Mouse (Mus musculus) erythroblast, adult 5-6 weeks (primary cell): ENCODE results near the gene Fgf15. TPM values are rescaled to one million over a fixed set of nuclear protein-coding genes. Genes with fewer than 3 reads are reported as not detected.

Experiments used
- ATAC-seq: replicated peaks from 2 replicates; pipeline ENCODE4 v1.8.0; 2016; ENCODE audit warnings: moderate number of reproducible peaks, mild to moderate bottlenecking, moderate TSS enrichment, inconsistent platforms; ENCODE audit not compliant: poor library complexity, low FRiP score, severe bottlenecking
- total RNA-seq, 2 experiments: library from RNA; stranded (forward) in 1 of 2; stranded (reverse) in 1 of 2; fragments of 150-400 nt in 1 of 2; fragments of 200-764, 138-1000 nt in 1 of 2; gene quantifications; 2 replicates each; pipeline versions ENCODE4 v1.2.3 to v1.2.4; 2015 to 2017; ENCODE audit warnings: low replicate concordance in 2 of 2

The Fgf15 gene
- total RNA-seq, 2 experiments from 2014 or later, result not detected

GRCm38 (mm10) chr7:144928009-144928888 is 31.9 kb downstream of the Fgf15 start:
- ATAC-seq, result peak; percentile 20; the same call in 1 of the 2 replicates

GRCm38 (mm10) chr7:144928889-144929210 is 32.5 kb downstream of the Fgf15 start:
- no peak for ATAC-seq

- ATAC-seq, result no peak
Observed at GRCm38 (mm10) chr7:144929506-144929905, 33.2 kb downstream of the Fgf15 start.

- no peak for ATAC-seq
Observed at GRCm38 (mm10) chr7:144929931-144930330, 33.6 kb downstream of the Fgf15 start.

- ATAC-seq, result no peak
Observed at GRCm38 (mm10) chr7:144931778-144932177, 35.4 kb downstream of the Fgf15 start.

GRCm38 (mm10) chr7:144932389-144932937 is 36.1 kb downstream of the Fgf15 start:
- no peak for ATAC-seq

GRCm38 (mm10) chr7:144933336-144933735 is 37.0 kb downstream of the Fgf15 start:
- no peak for ATAC-seq

- no peak for ATAC-seq
Observed at GRCm38 (mm10) chr7:144933796-144934195, 37.5 kb downstream of the Fgf15 start.

- no peak for ATAC-seq
Observed at GRCm38 (mm10) chr7:144934901-144935300, 38.6 kb downstream of the Fgf15 start.

GRCm38 (mm10) chr7:144935563-144935962 is 39.2 kb downstream of the Fgf15 start:
- ATAC-seq, result no peak

- no peak for ATAC-seq
Observed at GRCm38 (mm10) chr7:144936311-144936880, 40.1 kb downstream of the Fgf15 start.

- ATAC-seq, result peak; percentile 52
Observed at GRCm38 (mm10) chr7:144937490-144937889, 41.2 kb downstream of the Fgf15 start.

GRCm38 (mm10) chr7:144937899-144938517 is 41.7 kb downstream of the Fgf15 start:
- ATAC-seq, result no peak

GRCm38 (mm10) chr7:144938661-144939343 is 42.5 kb downstream of the Fgf15 start:
- no peak for ATAC-seq

- no peak for ATAC-seq
Observed at GRCm38 (mm10) chr7:144939344-144940002, 43.1 kb downstream of the Fgf15 start, which contains the start of gene Ccnd1. Gene Ccnd1 (minus strand): TSS chr7:144939925.

- ATAC-seq, result no peak
Observed at GRCm38 (mm10) chr7:144940003-144940571, 43.8 kb downstream of the Fgf15 start.

GRCm38 (mm10) chr7:144940585-144940984 is 44.3 kb downstream of the Fgf15 start:
- ATAC-seq, result no peak

GRCm38 (mm10) chr7:144941242-144941831 is 45.0 kb downstream of the Fgf15 start:
- ATAC-seq, result no peak
